Mouse (Mus musculus): ENCODE data around the gene Glis3. TPM values are rescaled to one million over a fixed set of nuclear protein-coding genes. Genes with fewer than 3 reads are reported as not detected.
A peak's percentile ranks its signal among the peaks of the same experiment; 100 is the strongest.

Glis3 gene
- polyA plus RNA-seq, 1 experiment from 2014 or later = 8.5 TPM

GRCm38 (mm10) chr19:28473621-28474020, 206.3 kb downstream of the Glis3 start:
- Histone ChIP-seq H3K27ac (replicated peaks) (no peak overlapping the region), H3K4me3 (replicated peaks) (no peak overlapping the region), H3K27me3 (no peaks in the 10 kb centered on the region), H3K9ac (no peak overlapping the region), H3K4me1 (no peaks in the 10 kb centered on the region), H3K4me2 (replicated peaks) (no peak overlapping the region), H3K36me3 (no peaks in the 10 kb centered on the region), H3K9me3 (replicated peaks) (no peaks in the 10 kb centered on the region)
- 85% methylated on average over 5 of the region's 5 CpGs for WGBS
- ATAC-seq (ENCODE audit: insufficient number of reproducible peaks, low FRiP score, low TSS enrichment, low read depth) = no peak

GRCm38 (mm10) chr19:28471144-28471543, 208.7 kb downstream of the Glis3 start:
- Histone ChIP-seq H3K36me3 (no peaks in the 10 kb centered on the region), H3K27me3 (no peaks in the 10 kb centered on the region), H3K9ac (no peak overlapping the region), H3K4me2 (replicated peaks) (no peak overlapping the region), H3K9me3 (replicated peaks) (no peaks in the 10 kb centered on the region), H3K4me1 (no peaks in the 10 kb centered on the region), H3K4me3 (replicated peaks) (no peak overlapping the region), H3K27ac (replicated peaks) (no peak overlapping the region)
- ATAC-seq (ENCODE audit: insufficient number of reproducible peaks, low FRiP score, low TSS enrichment, low read depth) = no peak
- 81% methylated on average over 7 of the region's 8 CpGs for WGBS

- Histone ChIP-seq H3K36me3 (no peaks in the 10 kb centered on the region), H3K27me3 (no peaks in the 10 kb centered on the region), H3K4me3 (replicated peaks) (no peak overlapping the region), H3K9ac (no peak overlapping the region), H3K27ac (replicated peaks) (no peak overlapping the region), H3K4me2 (replicated peaks) (no peak overlapping the region), H3K4me1 (0 out of 2 replicates have a peak, but pooled peaks cover 5% of the 10 kb centered on the region), H3K9me3 (replicated peaks) (no peaks in the 10 kb centered on the region)
- ATAC-seq (ENCODE audit: insufficient number of reproducible peaks, low FRiP score, low TSS enrichment, low read depth) = no peak
- 54% methylated on average over 5 of the region's 5 CpGs for WGBS
Measured at GRCm38 (mm10) chr19:28465779-28466178, 214.1 kb downstream of the Glis3 start.

DNA sequence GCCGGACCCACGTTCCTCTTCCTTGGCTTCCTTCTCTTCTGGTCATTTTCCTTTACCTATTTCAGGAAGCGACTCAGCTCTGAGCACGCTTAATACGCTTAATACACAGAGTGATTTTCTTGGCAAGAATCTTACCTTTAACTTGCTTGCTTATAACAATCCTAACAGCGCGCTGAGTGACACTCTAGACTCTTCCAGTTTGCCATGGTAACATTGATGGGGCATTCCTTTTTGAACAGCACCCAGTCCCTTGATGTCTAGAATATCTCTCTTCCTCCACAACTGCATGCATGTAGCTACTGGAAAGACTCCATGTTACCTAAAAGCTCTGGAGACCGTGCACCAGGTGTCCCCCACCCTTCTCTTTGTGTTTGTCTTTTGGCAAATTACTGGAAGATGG, 225.5 kb downstream of the Glis3 start:
- Histone ChIP-seq H3K27ac (replicated peaks) (no peak overlapping the region), H3K4me1 (peaks cover 11% of the 10 kb centered on the region; the same call in 1 of the 2 replicates), H3K9me3 (replicated peaks) (no peaks in the 10 kb centered on the region), H3K4me2 (replicated peaks) (no peak overlapping the region), H3K4me3 (replicated peaks) (no peak overlapping the region), H3K9ac (no peak overlapping the region), H3K36me3 (no peaks in the 10 kb centered on the region), H3K27me3 (no peaks in the 10 kb centered on the region)
- ATAC-seq (ENCODE audit: insufficient number of reproducible peaks, low FRiP score, low TSS enrichment, low read depth) = no peak
- WGBS = 78% methylated on average over 8 of the region's 8 CpGs

DNA sequence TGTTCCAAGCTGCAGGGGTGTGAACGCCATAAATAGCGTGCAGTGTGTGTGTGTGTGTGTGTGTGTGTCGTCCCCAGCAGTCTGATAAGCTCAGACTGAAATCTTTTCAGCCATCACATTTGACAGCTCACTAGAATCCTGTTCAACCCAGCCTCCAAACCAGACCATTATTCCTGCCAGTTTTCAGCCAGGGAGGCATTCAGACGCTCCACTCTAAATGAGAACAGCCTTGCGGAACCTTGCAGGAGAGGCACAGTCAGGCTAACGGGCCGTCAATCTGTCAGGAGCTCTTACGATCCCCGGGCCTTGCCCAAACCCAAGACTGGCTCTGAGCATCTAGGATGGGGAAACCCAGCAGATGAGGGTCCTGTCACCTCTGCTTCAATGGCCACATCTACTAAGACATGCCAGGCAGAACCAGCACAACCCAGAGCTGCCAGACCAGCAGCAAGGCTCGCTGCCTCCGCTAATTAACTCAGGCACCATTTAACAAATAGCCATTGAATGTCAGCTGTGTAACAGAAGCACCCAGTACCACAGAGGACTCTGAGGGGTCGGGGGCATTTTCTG, 226.8 kb downstream of the Glis3 start:
- Histone ChIP-seq H3K4me2 (replicated peaks) (no peak overlapping the region), H3K36me3 (no peaks in the 10 kb centered on the region), H3K27ac (replicated peaks) (no peak overlapping the region), H3K9me3 (replicated peaks) (no peaks in the 10 kb centered on the region), H3K27me3 (no peaks in the 10 kb centered on the region), H3K4me3 (replicated peaks) (no peak overlapping the region), H3K4me1 (peaks cover 14% of the 10 kb centered on the region; the same call in 1 of the 2 replicates), H3K9ac (no peak overlapping the region)
- 40% methylated on average over 12 of the region's 12 CpGs for WGBS
- ATAC-seq (ENCODE audit: insufficient number of reproducible peaks, low FRiP score, low TSS enrichment, low read depth) = no peak

DNA sequence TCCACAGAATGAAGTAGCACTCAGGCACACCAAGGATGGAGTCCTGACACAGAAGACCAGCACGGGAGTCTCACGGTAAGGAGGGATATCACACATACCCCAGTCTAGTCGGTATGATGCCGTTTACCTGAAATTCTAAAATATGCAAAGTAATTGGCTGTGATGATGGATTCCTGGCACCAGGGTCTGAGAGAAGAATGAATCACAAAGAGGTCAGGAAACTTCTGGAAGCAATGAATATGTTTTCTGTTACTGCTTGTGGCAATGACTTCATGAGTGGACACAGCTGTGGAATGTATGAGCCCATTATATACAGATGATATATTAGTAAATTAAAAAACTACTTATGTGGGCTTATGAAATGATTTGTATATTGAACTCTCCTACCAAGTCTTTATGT, 231.1 kb downstream of the Glis3 start:
- WGBS = 47% methylated on average over 4 of the region's 4 CpGs
- no peak overlapping the region for H3K4me2 ChIP-seq (replicated peaks)
- no peak overlapping the region for H3K4me3 ChIP-seq (replicated peaks)
- no peaks in the 10 kb centered on the region for H3K9me3 ChIP-seq (replicated peaks)
- H3K4me1 ChIP-seq = peaks cover 14% of the 10 kb centered on the region; the same call in 1 of the 2 replicates
- no peaks in the 10 kb centered on the region for H3K27me3 ChIP-seq
- H3K9ac ChIP-seq = no peak overlapping the region
- no peaks in the 10 kb centered on the region for H3K36me3 ChIP-seq
- ATAC-seq (ENCODE audit: insufficient number of reproducible peaks, low FRiP score, low TSS enrichment, low read depth) = no peak
- H3K27ac ChIP-seq (replicated peaks) = no peak overlapping the region

DNA sequence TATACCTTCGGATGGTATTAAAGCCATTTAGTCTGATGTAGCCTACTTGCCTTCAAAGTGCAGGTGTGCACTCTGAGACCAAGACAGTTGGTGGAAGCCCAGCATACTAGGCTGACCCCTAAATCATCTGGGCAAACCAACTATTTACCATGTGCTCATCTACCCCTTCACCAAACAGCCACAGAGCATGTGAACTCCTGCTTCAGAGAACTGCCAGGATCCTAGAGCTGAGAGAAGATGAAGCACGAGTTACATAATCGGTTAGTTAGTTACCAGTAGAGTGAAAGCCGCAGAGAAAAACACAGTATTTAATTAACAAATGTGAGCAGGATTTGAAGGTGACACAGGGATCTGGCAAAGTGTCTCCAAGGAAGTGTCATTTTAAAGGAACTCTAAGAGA, 237.7 kb downstream of the Glis3 start:
- 83% methylated on average over 4 of the region's 4 CpGs for WGBS
- no peak overlapping the region for H3K9ac ChIP-seq
- no peaks in the 10 kb centered on the region for H3K27me3 ChIP-seq
- no peak overlapping the region for H3K4me3 ChIP-seq (replicated peaks)
- H3K36me3 ChIP-seq = no peaks in the 10 kb centered on the region
- no peaks in the 10 kb centered on the region for H3K4me1 ChIP-seq
- H3K9me3 ChIP-seq (replicated peaks) = no peaks in the 10 kb centered on the region
- no peak overlapping the region for H3K4me2 ChIP-seq (replicated peaks)
- ATAC-seq (ENCODE audit: insufficient number of reproducible peaks, low FRiP score, low TSS enrichment, low read depth) = no peak
- no peak overlapping the region for H3K27ac ChIP-seq (replicated peaks)

GRCm38 (mm10) chr19:28436457-28437148, 243.3 kb downstream of the Glis3 start:
- Histone ChIP-seq H3K27ac (replicated peaks) (peak overlapping the region; percentile 39; the same call in 1 of the 2 replicates), H3K4me3 (replicated peaks) (no peak overlapping the region), H3K27me3 (no peaks in the 10 kb centered on the region), H3K4me2 (replicated peaks) (no peak overlapping the region; the same call in 1 of the 2 replicates), H3K9ac (no peak overlapping the region), H3K36me3 (no peaks in the 10 kb centered on the region), H3K9me3 (replicated peaks) (no peaks in the 10 kb centered on the region), H3K4me1 (no peaks in the 10 kb centered on the region)
- 50% methylated on average over 12 of the region's 12 CpGs for WGBS
- ATAC-seq (ENCODE audit: insufficient number of reproducible peaks, low FRiP score, low TSS enrichment, low read depth) = peak; percentile 60

- no peak overlapping the region for H3K27ac ChIP-seq (replicated peaks)
- no peaks in the 10 kb centered on the region for H3K36me3 ChIP-seq
- 74% methylated on average over 6 of the region's 6 CpGs for WGBS
- no peak overlapping the region for H3K4me2 ChIP-seq (replicated peaks)
- no peaks in the 10 kb centered on the region for H3K4me1 ChIP-seq
- no peak for ATAC-seq (ENCODE audit: insufficient number of reproducible peaks, low FRiP score, low TSS enrichment, low read depth)
- H3K9me3 ChIP-seq (replicated peaks) = no peaks in the 10 kb centered on the region
- no peak overlapping the region for H3K4me3 ChIP-seq (replicated peaks)
- no peaks in the 10 kb centered on the region for H3K27me3 ChIP-seq
- no peak overlapping the region for H3K9ac ChIP-seq
Measured at GRCm38 (mm10) chr19:28428220-28428816, 251.6 kb downstream of the Glis3 start.

GRCm38 (mm10) chr19:28424180-28424579, 255.7 kb downstream of the Glis3 start:
- Histone ChIP-seq H3K4me2 (replicated peaks) (no peak overlapping the region), H3K4me3 (replicated peaks) (no peak overlapping the region), H3K27me3 (no peaks in the 10 kb centered on the region), H3K27ac (replicated peaks) (no peak overlapping the region), H3K36me3 (no peaks in the 10 kb centered on the region), H3K4me1 (no peaks in the 10 kb centered on the region), H3K9me3 (replicated peaks) (no peaks in the 10 kb centered on the region), H3K9ac (no peak overlapping the region)
- ATAC-seq (ENCODE audit: insufficient number of reproducible peaks, low FRiP score, low TSS enrichment, low read depth) = no peak
- 81% methylated on average over 5 of the region's 5 CpGs for WGBS

DNA sequence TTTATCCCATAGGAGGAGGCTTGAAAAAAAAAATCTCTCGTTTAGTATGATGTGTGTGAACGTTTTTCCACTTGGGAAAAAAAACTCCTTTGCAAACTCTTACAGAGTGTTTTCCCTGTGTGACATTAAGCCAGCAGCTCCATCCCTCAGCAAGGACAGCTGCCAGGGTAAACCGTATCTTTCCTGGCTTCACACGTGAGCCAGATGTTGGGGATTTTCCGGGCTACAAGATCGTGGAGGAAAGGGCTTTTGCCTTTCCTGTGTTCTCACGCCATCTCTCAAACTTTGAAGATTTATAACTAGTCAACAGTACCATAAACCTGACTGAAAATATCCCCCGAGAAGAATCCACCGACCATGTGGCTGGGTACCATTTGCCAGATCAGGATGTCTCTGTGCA, 256.9 kb downstream of the Glis3 start:
- H3K4me1 ChIP-seq = no peaks in the 10 kb centered on the region
- no peak overlapping the region for H3K27ac ChIP-seq (replicated peaks)
- H3K9ac ChIP-seq = no peak overlapping the region
- no peak overlapping the region for H3K4me3 ChIP-seq (replicated peaks)
- ATAC-seq (ENCODE audit: insufficient number of reproducible peaks, low FRiP score, low TSS enrichment, low read depth) = no peak
- H3K4me2 ChIP-seq (replicated peaks) = no peak overlapping the region
- no peaks in the 10 kb centered on the region for H3K36me3 ChIP-seq
- 43% methylated on average over 9 of the region's 9 CpGs for WGBS
- no peaks in the 10 kb centered on the region for H3K9me3 ChIP-seq (replicated peaks)
- no peaks in the 10 kb centered on the region for H3K27me3 ChIP-seq
